Mouse (Mus musculus) skeletal muscle tissue, adult 2 months (tissue): ENCODE results near the gene Coa5.

Experiments used
- DNase-seq: peaks from one replicate; pipeline ENCODE4 v3.0.0-alpha.2; 2012; ENCODE audit warnings: low read depth, low spot score

Gene Coa5

DNA sequence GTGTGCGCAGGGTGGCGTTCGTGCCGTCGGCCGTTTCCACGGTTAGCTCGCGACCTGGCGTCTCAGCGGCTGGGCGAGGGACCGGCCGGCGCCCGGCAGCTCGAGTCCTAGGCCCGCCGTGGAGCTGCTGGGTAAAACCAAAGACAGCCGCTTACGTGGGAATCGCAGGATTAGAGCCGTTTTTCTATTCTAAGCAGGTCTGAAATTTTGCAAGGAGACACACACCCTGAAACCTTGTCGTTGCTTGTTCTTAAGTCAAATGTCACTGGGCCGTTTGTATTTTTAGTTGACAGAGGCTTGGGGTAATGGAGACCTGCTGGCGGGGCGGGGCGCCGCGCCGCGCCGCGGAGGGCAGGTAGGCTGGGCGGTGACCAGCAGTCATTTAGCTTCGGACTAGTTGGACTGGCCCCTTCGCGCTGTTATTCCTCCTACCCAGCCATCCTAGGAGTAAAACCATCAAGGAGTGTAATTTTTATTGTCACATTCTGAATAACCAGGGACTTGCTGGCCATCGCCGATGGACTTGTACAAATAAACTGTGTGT lies 466 bp upstream of the Coa5 start:
- no peak for DNase-seq

DNA sequence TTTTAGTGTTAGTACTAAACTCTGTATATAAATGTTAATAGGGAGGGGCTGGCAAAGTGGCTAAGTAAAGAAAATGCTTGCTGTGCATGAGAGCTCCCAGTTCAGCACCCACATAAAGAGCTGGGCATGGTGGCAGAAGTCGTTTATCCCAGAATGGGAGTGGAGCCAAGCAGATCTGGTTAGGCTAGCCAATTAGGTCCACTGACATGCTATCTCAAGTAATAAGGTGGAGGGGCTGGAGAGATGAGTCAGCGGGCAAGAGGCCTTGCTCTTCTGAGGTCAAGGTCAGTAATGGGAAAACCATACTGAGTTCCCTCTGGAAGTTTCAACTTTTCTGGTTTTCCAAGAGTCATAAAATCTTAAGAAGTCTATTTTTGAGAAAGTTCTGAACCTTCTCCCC lies 992 bp downstream of the Coa5 start:
- DNase-seq, result peak; percentile 45

DNA sequence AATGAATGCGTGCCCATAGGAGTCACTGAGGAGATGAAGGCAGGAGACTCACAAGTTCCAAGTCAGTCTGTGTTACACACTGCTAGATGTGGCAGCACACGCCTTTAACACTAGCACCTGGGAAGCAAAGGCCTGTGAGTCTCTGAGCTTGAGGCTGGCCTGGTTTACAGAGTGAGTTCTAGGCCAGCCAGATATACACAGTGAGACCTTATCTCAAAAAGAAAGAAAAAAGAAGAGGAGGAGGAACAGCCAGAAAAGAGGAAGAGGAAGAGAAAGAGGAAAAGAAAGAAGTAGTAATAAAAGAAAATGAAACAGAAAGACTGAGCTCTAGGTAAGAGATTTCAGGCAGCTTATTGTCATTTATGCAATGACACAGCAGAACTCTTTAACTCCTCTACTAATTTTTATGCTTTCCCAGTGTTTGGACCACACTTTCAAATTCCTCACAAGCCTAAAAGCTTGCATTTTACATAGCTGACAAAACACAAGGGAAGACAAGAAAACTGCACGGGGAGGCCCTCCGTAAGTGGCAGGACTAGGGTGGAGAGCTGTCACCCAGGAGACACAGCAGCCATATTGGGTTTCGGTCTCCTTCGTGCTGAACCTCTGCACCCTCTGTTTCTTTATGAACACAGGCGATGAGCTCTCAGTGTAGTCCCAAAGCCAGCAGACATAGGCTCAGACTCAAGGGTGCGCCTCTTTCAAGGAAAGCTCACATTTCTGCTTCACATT lies 2.6 kb downstream of the Coa5 start:
- no peak for DNase-seq

DNA sequence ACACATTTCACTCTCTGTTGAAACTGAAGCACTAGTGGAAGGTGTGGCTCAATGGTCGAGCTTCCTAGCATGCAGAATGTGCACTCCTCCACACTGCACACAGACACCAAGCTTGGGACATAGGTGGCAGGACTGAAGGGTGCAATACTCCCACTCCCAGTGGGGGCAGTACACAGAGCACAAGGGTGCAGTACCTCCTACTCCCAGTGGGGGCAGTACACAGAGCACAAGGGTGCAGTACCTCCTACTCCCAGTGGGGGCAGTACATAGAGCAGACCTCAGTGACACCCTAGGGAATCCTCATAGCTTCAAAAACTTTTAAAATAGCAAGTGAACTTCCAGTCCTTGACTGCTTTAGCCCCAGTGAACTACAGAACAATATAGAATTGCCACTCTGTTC lies 10.5 kb downstream of the Coa5 start:
- no peak for DNase-seq

DNA sequence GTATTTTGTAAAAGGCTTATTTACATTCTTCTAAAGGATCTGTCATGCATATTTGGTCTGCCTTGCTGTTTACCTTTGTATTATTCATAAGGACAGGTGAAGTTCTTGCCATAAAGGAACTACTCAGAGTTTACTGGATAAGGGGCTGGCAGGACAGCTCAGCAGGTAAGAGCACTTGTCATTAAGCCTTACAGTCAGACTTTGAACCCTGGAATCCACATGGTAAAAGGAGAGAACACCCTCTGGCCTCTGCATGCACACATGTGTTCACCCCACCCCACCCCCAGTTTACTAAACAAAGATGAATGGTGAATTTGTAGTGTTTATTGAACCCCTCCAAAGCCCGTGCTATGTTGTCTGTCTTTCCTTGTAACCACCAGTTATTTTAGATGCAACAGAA lies 14.5 kb downstream of the Coa5 start:
- no peak for DNase-seq

DNA sequence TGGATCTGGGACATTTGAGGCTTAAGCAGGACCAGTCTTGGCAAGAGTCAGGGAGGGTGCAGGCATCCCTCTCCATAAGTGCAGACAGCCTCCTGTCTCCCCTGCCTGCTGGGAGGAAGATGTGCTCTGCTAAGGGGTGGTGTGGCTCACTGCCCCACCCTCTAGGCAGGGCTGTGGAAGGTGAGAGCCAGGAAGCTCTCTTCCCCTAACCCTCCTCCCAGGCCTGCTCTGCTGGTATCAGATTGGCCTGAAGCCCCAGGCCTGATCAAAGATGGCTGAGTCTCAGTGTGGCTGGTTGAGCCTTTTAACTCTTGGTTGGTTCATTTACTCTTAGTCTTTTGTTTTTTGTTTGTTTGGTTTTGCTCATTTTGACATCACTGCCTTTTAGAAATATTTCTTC lies 20.3 kb downstream of the Coa5 start:
- DNase-seq, result no peak

DNA sequence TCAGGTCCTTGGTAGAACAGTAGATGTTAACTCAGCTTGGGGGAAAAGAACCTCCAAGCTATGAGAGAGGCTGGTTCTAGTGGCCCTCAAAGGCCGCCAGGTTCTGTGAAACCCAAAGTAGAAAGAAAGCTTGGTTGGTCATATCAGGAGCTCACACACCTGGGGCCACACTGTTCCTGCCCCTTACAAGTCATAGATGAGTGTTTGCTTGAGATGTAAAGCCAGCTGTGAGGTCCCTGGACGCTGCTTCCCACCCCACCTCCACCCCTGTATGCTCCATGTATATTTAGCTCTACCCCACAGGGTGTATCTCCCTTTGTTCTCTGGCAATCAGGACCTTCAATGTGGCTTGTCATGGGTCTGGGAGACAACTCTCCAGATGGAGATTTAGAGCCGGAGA lies 21.2 kb downstream of the Coa5 start:
- no peak for DNase-seq

DNA sequence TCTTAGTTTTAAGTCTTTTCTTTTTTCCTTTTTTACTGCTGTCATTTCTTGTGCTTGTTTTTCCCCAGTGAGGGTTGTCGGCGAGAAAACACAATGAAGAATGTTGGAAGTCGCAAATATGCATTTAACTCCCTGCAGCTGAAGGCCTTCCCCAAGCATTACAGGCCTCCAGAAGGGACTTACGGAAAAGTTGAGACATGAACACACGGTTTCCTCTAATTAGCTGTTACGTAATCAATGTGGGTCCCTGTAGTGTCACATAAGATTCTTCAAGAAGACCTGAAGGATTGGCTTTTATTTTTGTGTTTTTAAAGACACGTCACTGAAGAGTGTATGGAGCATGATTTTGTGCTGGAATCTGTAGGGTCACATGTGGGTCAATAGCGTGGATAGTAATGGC lies 21.8 kb downstream of the Coa5 start:
- no peak for DNase-seq

DNA sequence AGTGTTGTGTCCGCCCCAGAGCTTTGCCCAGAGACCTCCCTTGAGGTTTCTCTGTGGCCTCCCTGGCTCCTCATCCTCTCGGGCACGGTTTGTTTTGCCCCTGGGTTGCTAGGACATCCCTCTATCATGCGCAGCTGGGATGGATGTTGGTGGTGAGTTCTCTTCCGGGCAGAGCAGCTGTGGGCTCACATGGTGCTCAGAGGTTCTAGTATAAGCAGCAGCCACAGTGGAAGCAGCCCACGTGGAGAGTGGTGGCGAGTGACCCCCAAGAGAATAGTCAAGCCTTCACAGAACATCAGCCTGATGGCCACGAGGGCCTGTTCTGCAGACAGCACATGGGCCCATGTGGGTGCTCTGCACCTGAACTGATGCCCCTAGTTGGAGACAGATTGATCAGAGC lies 22.7 kb downstream of the Coa5 start:
- no peak for DNase-seq

DNA sequence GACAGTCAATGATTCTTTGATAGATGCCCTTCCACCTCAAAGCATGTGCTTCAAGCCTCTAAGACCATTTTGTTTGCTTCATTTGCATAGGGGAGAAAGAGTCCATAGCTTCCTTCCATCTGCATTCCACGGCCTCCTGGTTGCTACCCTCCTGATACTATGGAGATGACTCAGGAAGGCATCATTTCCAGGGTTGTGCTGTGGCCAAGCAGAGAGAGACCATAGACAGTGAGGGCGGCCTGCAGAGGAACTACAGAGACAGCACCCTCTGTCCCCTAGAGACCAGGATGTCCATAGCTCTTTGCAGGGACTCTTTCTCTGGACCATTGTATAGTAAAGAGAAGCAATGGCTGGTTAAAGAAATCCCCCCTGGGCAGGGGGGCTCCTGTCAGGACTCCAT lies 24.8 kb downstream of the Coa5 start:
- DNase-seq, result no peak

DNA sequence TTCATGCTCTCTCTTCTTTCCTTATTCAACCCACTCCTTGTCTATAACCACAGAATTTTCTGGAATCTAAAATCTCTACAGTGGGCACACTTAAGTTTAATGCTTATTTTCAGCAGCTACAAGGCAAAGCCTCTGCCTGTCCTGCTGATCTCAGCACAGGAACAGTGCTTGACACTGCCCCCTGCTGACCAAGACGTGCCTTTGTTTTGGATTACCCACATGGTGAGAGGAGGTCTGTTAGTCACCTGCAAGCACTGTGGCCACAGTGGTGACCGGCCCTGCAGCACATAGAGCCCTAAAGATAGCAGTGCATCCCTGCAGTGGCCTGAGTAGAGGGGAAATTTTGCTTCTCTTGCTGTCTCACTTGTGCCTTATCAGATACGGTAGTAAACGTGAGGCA lies 28.2 kb downstream of the Coa5 start:
- DNase-seq, result peak; percentile 52

DNA sequence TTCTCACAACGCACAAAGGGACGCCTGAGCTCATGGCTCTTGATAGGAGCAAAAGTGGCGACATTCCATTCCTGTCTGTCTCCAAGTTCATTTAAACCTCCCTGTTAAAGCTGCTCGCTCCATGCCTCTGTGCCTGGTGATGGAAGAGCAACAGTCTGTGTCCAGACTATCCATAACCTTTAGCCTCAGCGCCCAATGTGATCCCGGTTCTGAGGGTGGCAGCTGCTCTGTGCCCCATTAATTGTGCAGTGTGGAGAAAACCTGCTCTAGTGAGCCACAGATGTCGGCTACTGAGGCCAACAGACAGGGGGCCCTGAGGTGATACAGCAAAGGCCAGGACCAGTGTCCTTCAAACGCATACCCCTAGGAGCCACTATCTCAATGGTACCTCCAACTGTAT lies 30.2 kb downstream of the Coa5 start:
- DNase-seq, result no peak

DNA sequence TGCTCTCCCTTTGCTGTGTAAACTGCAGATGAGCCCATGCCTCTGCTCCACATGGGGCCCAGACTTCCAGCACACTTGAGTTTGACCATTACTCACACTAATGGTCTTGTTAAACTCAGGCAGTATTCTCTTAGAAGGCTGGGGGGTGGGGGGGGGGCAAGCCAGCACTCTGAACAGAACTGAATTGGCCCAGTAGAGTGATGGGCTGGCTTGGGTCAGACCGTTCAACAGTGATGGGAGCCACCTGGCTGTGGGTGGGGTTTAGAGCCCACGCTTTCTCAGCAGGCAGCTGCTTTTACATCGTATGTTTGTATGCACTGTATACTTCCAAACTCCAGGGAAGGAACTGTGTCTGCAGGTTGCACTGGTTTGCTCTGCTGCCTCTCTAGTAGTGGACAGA lies 30.9 kb downstream of the Coa5 start:
- DNase-seq, result no peak

DNA sequence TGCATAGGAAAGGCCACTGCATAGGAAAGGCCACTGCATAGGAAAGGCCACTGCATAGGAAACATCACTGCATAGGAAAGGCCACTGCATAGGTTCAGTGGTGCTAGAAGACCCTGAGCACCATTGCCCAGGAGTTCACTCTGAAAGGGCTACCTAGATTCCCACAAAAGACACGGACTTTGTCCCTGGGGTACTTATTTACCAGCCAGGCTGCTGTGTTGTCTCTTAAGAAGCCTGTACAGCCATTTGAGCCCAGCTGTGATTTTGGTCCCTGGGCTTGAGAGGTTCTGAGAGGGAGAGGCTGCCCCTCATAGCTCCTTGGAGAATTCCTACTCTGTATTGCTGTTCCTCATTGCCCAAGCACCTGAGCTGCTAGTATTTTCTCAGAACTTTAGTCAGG lies 33.4 kb downstream of the Coa5 start:
- DNase-seq, result no peak

DNA sequence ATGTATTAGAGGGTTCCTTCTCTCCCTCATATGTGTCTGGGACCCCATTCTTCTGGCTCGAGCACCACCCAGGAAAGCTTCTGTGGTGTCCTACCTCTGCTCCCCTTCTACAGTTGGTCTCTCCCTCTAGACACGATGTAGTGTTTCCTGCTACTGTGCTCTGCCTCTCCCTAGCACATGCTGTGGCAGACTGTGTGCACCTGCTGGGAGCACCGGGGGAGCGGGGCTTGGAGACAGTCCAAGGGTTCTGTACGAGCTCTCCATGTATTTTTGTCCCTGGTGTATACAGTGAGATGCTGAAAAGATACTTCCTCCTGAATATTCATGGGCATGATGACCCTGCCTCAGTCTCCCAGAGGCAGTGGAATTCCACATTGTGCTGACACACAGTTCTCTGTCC lies 36.7 kb downstream of the Coa5 start:
- DNase-seq, result no peak

DNA sequence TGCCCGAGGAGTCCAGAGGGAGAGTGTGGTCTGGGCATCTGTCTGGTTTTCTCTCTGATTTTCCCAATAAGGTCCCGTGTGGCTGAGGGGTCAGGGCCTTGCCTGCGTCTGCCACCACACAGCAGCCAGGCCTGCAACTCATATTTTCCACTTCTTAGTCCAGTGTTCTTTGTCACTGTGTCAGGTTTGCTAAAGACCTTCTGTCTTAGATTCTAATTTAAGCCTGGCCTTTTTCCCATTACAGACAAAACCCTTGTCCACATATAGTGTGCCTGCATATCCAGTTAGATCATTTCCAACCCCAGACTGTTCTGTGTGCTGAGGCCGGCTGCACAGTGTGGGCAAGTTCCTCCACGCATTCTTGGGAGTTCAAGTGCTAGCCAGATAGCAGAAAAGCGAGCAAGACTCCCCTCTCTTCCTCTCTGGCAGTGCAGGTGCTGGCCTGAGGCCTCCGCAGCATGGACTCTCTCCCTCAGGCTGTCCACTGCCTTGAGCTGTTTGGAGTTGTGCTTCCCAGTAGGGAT lies 43.4 kb downstream of the Coa5 start:
- no peak for DNase-seq

DNA sequence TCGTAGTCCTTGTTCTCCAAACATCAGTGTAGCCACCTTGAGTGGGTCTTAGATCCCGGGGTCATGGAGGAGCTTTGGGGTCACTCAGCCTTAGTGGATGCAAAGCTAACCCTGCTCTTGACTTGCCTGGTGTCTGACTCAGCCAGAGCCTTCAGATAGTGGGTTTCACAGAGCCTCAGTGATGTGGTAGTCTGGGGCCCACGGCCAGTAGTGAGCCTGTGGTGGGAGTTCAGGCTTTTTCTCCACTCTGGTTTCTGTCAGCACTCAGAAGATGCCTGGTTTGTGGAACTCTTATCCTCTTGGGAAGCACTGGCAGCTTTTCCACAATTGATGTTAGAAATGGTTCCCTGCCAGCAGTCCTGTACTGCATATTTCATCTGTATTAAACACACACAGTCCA lies 45.6 kb downstream of the Coa5 start:
- no peak for DNase-seq

DNA sequence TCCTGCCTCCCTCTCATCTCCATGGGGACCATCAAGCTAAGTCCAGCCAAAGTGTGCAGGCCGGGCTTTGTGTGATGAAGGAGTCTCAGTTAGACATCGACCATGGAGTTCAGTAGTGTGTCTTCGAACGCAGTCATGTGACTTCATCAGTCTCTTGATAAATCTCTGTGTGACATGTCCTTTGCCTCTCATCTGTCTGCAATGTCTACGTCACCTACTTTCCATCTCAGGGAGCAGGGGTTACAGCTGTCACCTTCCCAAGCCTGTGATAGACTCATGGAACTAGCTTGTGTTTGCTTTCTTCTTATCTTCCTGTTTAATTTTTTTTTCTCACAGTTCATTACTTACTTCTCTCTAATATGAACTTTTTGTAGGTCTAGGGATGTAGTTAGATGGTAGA lies 49.0 kb downstream of the Coa5 start:
- DNase-seq, result no peak

DNA sequence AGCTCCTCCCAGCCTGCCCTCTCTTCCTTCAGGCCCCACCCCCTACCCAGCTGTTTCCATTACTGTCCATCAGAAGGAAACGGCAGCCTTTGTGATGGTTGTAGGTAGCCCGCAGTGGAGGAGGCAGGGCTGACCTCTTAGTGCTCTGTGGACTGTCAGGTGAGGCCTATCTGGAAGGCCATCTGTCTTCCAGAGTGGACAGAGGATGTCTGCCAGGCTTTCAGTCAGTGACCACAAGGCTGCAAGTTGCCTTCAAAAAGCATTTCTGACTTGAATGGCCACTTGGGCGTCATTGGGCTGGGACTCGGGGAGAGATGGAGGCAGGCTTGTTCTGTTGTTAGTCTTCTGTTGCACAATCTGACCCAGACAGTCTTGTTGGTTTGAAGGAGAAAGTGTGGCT lies 50.4 kb downstream of the Coa5 start:
- no peak for DNase-seq

DNA sequence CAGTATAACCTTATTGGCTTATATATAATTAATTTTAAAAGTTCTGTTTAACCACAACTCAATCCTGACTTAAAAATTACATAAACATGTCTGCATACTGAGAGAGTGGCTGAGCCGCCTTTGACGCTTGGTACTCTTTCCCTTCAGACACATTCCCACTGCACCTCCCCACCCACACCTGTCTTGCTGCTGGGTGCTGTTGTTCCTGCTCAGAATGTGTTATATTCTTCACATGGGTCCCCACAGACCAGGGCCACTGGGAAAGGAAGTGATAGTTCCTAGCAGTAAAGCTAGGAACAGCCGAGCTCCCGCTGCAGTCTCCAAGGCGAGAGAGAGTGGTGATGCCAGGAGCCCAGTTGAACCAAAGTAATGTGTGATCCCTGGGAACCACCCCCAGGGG lies 51.8 kb downstream of the Coa5 start:
- no peak for DNase-seq

DNA sequence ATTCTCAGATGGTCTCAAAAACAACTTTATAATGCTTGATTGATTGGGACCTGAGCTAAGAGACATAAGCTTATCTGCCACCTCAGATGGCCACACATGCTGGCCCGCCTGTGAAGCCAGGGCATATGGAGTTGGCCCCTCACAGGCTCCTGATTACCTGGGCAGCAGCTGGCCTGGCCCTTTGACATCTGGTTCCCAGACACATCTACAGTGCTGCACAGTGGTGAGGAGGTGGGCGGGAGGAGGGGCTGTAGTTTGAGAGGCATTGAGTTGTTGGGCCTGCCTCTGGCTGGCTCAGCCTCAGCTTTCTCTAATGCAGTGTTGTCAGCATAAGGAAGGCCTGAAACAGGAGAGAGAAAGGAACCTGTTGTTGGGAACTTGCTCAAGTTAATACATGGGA lies 53.2 kb downstream of the Coa5 start:
- no peak for DNase-seq

DNA sequence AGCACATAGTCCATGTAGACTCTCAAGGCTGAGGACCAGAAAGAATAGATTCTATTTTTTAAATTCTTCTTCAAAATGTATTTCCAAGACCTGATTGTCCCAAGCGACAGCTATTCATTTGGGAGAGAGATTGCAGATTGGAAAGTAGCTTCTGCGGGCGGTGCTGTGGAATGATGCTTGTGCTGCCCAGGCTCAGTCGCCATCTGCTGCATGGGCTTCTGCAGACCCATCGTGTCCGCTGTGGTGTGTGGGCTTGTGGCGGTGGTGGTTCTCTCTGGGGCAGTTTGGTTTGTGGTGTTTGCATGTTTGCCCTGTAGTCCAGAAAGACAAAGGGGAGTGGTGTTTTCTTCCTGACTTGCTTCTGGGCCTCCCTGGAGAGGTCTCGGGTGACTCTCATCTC lies 53.7 kb downstream of the Coa5 start:
- DNase-seq, result no peak

DNA sequence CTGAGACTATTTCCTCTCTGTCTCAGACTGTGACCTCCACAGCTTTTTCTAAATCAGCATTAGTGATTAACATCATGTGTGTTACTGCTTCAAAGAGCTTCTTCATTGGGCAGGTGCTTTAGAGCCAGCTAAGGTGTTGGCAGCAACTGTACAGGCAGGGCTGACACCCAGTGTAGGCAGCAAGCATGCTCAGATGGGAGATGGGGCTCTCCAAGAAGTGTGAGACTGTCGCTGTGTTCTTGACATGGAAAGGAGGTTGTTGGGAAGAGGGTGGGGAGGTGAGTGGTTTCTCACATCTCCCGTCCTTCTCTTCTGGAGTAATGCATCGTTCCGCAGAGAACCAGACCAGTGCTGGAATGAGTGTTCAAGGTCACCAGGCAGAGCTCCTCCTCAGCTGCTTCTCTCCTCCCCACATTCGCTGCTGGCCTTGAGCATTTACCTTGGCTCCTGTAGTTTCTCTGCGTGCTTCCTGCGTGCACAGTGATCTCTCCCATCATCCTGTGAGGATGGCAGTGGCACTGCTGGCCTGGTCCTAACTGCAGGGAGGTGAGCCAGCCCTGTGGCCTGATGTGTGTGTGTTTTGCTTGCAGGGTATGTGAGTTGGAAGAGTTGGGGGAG lies 61.0 kb downstream of the Coa5 start:
- DNase-seq, result no peak
